Mouse (Mus musculus) mature B cell (primary cell): ENCODE measurements around the gene Gm49776.
"Not testable (repeated sequence)": the region's sequence is repeated elsewhere in the genome, so short reads cannot be mapped to it uniquely, and the experiment has no call there.

Source experiments
- in situ Hi-C: fragments of 300-500 bp; cut with MboI; formaldehyde crosslinking; loops from 2 replicates; pipeline ENCODE4 v1.14.3; 2019

Gm49776 gene

DNA sequence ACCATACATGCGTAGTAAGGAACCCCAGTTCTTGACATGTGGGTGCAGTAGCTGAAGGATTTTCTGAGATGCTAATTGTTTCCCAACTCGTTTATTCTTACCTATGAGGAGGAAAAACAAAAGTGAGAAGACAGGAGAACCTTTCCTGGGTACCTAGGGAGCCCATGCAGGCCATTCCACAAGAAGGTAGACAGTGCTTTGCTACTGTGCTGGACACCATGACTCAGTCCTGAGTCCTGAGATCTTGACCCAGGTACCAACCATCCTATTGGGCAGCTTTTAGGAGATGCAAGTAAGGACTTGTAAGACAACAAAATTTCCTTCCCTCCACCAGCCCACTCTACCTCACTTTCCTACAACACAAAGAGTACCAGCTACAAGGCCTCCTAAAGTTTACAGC, at the start of gene Gm49776:
TSS of gene Gm49776 (minus strand) at position 101 of the 400 bp plus-strand sequence.
- in situ Hi-C loops: no loop called here

- in situ Hi-C loops: not testable (repeated sequence)
Measured at GRCm38 (mm10) chr16:18289614-18290013, 31.5 kb upstream of the Gm49776 start.

GRCm38 (mm10) chr16:18289067-18289588, 31.0 kb upstream of the Gm49776 start, which contains the start of gene Dgcr8:
TSS of gene Dgcr8 (minus strand) at chr16:18289246.
- in situ Hi-C loops: no loop called here

DNA sequence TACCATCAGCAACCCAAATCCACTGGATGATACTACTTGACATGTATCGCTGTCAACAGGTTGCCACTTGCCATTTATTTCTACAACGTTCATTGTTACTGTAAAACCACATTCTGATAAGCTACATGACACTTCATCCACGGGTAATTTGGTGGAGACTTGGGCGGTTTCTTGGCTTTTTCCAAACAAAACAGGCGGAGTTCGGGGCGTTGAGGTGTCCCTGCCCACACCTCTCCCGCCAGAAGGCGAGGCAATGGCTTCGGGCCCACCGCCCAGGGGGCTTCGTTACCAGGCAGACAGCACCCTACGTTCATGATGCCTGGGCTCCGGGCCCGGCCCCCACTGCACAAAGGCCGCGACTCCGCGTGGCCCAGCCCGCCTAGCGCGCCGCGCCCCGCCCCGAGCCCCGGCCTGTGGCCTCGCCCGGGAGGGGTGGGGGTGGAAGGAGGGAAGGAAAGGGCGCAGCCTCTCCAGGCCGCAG, 30.5 kb upstream of the Gm49776 start:
- in situ Hi-C loops: no loop called here

- in situ Hi-C loops: no loop called here
Measured at GRCm38 (mm10) chr16:18288166-18288565, 30.0 kb upstream of the Gm49776 start.

DNA sequence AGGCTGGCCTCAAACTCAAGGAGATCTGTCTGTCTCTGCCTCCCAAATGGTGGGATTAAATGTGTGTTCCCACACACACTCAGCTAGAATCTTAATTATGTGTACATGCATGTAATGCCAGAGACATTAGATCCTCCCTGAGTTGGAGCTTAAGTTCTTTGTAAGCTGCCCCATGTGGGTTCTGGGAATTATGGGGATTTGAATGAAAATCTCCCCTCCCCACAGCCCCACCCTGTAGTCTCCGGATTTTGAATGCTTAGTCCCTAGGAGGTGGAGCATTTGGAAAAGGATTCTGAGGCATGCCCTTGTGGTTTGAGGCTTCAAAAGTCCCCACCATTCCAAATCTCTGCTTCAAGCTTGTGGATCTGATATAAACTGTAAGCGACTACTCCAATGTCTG, 17.0 kb upstream of the Gm49776 start:
- in situ Hi-C loops: no loop called here

GRCm38 (mm10) chr16:18268182-18268581, 10.1 kb upstream of the Gm49776 start:
- in situ Hi-C loops: no loop called here

- in situ Hi-C loops: no loop called here
Measured at GRCm38 (mm10) chr16:18265024-18265423, 6.9 kb upstream of the Gm49776 start.

GRCm38 (mm10) chr16:18253866-18254265, 4.3 kb downstream of the Gm49776 start:
- in situ Hi-C loops: no loop called here

DNA sequence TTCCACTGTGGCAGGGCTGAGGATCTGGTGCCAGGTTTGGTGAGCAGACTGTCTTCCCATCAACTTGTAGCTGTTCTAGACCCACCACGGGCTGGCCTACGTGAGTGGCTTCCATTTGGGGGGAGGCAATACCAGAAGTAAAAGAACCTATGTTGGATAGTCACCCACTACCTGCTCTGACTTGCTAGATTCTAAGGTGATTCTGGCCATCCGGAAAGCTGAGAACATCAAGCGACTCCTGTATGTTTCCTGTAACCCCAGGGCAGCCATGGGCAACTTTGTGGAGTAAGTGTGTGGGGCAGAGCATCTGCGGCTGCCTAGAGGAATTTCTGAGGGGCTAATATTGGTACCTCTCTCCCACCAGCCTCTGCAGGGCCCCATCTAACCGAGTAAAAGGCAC, 5.4 kb downstream of the Gm49776 start:
- in situ Hi-C loops: no loop called here

DNA sequence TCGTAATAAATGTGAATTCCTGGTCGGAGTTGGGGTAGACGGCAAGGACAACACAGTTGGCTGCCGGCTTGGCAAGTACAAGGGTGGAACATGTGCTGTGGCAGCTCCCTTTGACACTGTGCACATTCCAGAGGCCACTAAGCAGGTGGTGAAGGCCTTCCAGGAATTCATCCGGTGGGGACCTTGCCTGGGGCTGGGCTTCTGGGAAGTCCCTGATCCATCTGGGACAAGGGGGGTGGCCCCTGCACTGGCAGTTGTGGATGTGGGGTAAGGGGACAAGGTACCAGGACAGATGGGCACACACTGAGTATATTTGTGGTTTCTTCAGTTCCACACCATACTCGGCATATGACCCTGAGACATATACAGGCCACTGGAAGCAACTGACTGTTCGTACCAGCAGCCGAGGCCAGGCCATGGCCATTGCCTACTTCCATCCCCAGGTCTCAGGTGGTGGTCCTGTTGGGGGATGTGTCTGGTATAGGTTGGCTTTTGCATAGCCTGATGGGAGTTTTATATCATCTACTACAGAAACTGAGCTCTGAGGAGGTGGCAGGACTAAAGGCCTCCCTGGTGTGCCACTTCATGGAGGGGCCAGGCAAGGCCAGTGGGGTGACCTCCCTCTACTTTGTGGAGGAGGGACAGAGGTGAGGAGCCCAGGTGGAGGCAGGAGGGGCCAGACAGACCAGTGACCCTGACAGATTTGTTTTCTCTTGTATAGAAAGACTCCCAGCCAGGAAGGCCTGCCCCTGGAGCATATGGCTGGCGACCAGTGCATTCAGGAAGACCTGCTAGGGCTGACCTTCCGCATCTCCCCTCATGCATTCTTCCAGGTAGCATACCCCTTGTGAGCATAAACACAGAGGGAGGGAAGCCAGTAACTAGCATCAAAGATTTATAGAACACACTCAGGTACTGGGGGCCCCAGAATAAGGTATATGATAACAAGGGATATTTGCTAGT, 7.0 kb downstream of the Gm49776 start:
- in situ Hi-C loops: no loop called here

DNA sequence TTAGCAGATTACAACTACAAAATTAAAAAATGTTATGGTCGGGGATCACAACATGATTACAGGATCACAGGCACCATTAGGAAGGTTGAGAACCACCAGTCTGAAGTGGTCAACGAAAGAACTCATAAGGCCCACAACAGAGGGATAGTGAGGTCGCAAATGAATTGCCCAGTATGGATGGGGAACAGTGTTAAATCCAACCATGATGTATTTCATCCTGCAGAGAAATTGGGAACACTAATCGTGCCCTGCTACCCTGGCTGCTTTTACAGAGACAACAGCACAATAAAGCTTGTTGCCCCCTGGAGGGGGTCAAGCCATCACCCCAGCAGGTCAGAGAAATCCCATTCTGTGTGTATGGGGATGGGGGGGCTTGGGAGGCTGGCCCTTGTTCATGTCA, 7.9 kb downstream of the Gm49776 start:
- in situ Hi-C loops: no loop called here

DNA sequence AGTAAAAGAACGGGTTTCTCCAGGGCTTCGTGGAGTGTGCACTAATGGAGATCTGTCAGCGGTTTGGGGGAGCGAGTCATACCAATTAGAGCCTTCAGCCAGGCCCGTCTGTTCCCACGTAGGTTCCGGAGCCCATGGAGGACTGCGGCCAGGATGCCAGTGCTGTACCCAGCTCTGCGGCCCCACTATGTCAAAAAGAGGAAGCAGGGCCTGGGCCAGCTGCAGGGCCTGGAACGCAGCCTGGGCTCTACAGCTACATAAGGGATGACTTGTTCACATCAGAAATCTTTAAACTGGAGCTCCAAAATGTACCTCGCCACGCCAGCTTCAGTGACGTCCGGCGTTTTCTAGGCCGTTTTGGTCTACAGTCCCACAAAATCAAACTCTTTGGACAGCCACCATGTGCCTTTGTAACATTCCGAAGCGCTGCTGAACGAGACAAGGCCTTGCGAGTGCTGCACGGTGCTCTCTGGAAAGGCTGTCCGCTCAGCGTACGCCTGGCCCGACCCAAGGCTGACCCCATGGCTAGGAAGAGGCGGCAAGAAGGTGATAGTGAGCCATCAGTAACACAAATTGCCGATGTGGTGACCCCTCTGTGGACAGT, 8.7 kb downstream of the Gm49776 start:
- in situ Hi-C loops: no loop called here

- in situ Hi-C loops: no loop called here
Measured at GRCm38 (mm10) chr16:18248433-18249363, 9.4 kb downstream of the Gm49776 start, which contains the start of the genes Trmt2a and Ranbp1. TSS of gene Trmt2a (plus strand) at chr16:18248679. TSS of gene Ranbp1 (minus strand) at chr16:18248732.

GRCm38 (mm10) chr16:18247521-18248399, 10.4 kb downstream of the Gm49776 start:
- in situ Hi-C loops: no loop called here

- in situ Hi-C loops: no loop called here
Measured at GRCm38 (mm10) chr16:18241581-18241980, 16.5 kb downstream of the Gm49776 start.

DNA sequence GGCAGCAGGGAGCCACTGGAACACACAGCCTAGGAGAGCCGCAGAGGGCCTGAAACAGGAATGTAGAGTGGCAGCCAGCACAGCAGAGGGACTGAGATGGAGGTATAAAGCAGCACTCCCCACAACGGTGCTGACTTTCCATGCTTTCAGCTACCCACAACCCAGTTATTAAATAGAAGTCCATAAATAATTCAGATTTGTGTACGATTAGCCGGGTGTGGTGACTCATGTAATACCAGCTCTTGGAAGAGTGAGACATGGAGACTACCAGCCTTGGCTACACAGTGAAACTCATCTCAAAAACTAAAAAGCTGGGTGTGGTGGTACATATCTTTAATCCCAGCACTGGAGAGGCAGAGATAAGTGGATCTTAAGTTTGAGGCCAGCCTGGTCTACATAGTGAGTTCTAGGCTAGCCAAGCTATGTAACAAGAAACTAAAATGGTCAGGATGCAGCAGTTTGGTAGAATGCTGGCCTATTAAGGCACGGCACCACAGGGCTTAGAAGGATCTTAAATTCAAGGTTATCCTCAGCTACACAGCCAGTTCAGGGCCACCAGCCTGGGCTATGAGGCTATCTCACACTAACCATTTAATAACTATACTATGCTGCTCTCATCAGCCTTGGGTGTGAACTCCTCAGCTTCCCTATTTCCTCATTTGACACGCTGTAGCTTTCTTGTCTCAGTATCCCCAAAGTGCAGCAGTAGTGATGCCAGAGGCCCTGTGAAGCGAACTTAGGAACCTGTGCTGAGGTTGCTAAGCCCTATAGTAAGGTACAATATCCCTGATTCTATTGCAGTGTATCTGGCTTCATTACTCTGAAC, 21.2 kb downstream of the Gm49776 start:
- in situ Hi-C loops: no loop called here

GRCm38 (mm10) chr16:18235389-18236065, 22.6 kb downstream of the Gm49776 start:
- in situ Hi-C loops: no loop called here
